Mouse (Mus musculus) mouse embryonic stem cell (cell line): ENCODE measurements around the gene Aars.
"Not testable (repeated sequence)": the region's sequence is repeated elsewhere in the genome, so short reads cannot be mapped to it uniquely, and the experiment has no call there.

Source experiments
- in situ Hi-C, 2 experiments: fragments of 300-500 bp; cut with MboI; formaldehyde crosslinking; loops; 1 replicate in 1 of 2; 3 replicates in 1 of 2; pipeline ENCODE4 v1.14.3; 2019 to 2020; ENCODE audit warnings: low sequenced_read_pairs in 2 of 2, low pct_unique_long_range_greater_than_20kb in 1 of 2, mixed read lengths in 1 of 2; ENCODE audit not compliant: unreplicated experiment in 1 of 2

Gene Aars

DNA sequence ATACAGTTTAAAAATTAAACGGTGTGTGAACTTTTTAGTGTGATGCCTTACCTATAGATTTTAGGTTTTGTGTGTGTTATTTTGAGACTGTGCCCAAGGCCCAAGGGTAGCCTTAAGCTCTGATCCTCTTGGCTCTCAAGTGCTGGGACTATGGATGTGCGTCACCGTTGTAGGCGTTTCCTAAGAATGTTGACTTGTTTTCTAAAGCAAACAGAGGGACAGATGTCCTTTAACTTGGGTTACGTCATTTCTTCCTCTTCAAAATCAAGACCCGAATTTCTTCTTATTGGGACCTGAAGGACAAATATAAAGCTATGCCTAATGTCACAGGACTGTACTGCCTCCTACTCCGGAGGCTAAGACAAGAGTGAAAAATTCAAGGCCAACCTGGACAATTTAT lies at the start of gene Aars:
Gene Aars, plus strand, starts transcription at position 229 of the 400 bp plus-strand sequence.
- in situ Hi-C loops = no loop called here

DNA sequence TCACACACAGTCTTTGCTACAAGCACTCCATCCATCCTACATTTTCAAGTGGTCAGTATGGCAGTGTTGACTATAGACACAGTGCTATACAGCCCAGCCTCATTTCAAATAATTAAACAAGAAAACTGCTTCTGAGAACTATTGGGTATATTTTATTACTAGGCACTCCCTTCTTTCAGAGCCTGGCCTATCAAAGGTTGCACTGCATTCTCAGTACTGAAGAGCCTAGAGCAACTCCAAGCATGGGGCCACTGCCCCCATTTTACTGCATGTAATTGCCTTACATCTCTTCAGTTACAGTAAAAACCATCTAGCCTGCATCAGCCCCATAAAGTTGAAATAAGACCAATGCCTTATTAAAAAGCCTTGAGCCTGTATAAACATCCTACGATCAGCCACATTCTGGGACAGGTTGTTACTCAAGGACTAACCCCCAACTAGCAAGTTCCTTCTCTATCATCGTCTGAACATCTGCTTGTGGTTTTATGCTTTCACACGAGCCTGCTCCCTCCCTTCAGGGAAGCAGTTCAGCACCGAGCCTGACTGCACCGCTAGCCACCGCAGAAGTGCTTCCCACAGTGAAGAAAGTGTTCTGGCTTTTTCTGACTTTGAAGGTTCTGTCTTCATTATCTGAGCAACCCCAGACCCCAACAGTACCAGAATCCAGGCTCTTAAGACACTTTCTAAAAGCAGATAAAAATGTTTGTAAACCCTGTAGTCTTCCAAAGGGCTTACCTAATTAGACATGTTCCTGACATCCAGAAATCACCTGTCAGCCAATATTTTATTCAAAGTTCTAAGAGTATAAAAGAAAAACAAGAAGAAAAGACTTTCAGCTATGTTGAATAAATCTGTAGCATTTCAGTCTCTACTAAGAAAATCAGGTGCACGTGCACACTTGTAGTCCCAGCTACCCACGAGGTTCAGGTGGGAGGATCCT lies 44.9 kb upstream of the Aars start:
- in situ Hi-C loops = loop anchor here (5.0 to 10.0 kb wide), 3 partner anchors 57 to 153 kb away; no protein-coding TSS in a partner anchor

DNA sequence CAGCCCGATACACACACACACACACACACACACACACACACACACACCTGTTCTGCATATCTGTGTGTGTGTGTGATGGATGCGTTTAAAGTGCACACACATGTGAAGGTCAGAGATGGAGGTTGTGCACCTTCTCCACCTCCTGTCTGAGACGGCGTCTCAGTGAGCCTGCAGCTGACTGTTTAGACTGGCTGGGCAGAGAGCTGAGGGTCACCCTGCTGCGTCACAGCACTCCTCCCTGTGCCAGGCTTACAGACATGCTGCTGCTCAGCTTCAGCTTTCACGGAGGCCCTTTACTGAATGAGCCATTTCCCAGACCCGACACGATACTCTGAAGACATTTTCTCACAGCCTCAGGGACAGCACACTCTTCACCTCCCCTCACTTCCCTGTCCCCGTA lies 42.9 kb upstream of the Aars start:
- in situ Hi-C loops = no loop called here

- in situ Hi-C loops = no loop called here
These were observed 36.1 kb upstream of the Aars start for GRCm38 (mm10) chr8:110996641-110997430.

- in situ Hi-C loops = no loop called here
These were observed 35.1 kb upstream of the Aars start, which contains the start of gene Ddx19a for GRCm38 (mm10) chr8:110997547-110998531. Gene Ddx19a, minus strand, starts transcription at chr8:110997800.

DNA sequence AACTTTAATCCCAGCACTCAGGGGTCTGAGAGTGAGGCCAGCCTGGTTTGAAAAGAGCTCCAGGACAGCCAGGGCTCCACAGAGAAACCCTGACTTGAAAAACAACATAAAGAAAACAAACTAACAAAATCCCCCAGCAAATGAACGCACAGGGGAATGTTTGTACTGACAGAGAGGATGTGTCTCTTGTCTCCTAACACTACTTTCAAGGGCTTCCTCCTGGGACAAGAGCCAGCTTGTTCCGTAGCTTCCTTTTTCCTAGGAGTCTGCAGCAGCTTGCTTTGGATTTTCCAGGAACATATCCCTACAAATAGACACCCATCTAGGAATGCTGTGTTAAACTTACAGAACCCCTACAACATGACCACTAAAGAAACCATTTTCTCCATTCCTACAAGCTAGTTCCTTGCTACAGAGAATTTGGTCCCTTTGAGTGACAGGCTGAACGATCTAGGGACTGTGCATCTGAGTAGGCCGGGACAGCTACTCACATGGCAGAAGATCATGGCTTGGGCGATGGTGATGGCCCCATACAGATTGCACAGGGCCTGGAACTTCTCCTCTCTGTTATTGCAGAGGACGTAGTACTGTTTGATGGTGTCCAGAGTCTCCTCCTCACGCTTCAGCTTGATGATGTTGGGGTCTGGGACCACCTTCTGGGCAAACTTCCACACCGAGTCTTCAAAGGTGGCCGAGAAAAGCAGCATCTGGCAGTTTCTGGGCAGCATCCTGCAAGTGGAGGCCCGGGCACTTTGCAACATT lies 22.5 kb upstream of the Aars start:
- in situ Hi-C loops = not testable (repeated sequence)

DNA sequence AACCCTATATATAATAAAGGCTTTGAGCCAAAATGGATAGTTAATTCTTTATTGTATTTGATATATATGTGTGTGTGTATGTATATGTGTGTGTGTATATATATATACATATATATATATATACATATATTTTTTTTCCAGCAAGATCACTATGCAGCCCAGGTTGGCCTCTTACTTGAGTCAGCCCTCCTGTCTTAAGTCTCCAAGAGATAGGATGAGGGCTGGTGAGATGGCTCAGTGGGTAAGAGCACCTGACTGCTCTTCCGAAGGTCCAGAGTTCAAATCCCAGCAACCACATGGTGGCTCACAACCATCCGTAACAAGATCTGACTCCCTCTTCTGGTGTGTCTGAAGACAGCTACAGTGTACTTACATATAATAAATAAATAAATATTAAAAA lies 6.3 kb upstream of the Aars start:
- in situ Hi-C loops = not testable (repeated sequence)

DNA sequence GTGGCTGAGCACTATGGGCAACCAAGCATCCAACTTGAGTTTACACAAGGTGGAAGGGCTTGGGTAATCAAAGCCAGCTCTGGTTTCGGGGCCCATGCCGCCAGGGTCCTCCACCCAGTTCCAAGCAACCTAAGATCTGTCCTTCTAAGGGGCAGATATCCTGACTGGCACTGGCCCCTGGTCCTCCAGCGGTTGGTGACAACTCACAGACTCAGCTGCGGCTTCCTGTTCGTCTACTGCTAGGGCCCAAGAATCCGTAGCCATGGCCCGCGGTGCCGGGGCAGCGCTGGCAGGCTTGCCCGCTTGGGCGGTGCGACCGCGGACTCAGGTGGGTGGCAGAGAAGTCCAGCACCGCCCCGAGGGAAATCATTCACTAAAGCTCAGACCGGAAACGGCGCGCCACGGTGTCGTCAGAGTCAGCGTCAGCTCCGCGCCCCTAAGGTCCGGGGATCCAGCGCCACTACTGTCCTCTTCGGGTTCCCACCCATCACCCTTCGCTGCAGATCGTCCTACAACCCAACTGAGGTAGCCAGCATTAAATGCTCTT lies 5.5 kb upstream of the Aars start:
- in situ Hi-C loops = no loop called here

DNA sequence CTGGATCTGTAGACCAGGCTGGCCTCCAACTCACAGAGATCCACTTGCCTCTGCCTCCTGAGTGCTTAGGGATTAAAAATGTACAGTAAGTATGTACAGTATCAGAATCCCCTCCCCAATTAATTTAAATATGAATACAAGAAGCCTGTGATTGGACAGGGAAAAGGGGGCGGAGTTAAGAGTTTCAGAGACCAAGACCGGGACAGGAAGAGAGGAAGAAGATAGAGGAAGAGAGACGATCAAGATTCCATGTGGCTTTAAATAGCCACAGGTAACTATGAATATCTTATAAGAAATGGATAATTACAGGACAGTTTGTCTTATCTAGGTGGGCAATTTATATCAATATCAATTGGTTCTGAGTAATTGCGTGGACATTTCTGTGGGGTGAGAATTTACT lies 3.4 kb upstream of the Aars start:
- in situ Hi-C loops = no loop called here

DNA sequence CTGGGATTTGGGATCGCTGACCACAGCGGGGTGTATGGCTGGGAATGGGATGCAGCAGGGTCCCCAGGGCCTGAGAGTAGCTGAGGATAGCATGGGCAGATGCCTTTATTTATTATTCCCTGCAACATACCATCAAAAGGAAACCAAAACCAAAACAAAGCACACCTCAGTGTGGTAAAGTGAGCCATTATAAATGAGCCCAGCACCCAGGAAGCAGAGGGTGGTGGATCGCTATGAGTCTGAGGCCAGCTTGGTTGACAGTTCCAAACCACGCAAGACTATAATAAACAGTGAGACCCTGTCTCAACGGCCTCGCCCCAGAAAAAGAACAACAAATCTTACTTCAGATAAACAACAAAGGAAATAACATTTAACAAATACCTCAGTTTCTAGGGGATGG lies 2.9 kb upstream of the Aars start:
- in situ Hi-C loops = no loop called here

- in situ Hi-C loops = no loop called here
These were observed 1.4 kb upstream of the Aars start, which contains the start of gene Ddx19b for GRCm38 (mm10) chr8:111031572-111031971. Gene Ddx19b, minus strand, starts transcription at chr8:111031751.

DNA sequence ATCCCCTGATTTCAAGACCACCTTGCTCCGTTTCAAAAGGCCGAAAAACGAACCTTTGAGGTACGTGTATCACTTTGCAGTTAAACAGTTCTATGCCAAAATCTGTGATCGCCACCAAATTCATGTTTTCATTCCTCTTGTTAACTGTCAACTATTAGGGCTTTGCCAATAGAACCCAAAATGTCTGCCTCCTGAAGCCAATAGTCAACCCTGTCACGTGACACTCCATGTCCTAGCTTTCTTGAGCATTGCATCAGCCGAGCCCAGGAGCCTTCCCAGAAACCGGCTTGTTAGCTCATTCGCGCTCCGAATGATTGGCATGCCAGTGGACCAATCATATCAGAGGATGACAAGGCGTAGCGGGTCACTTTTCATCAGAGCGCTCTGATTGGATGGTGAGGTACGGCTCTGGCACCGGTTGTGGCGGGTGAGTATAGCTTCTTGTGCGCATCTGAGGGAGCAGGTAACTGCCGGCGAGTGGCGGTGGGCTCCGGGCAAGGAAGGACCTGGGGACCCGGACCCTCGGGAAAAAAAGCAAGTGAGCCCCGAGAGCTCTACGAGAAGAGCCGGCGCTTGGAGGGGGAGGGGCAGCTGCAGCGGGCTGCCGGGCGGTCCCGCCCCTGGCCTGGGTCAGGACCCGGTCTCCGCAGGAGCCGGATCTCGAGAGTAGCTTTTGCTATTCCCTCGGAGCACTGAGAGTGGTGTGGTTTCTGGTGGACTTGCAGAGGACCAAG lies 705 bp downstream of the Aars start:
- in situ Hi-C loops = no loop called here

DNA sequence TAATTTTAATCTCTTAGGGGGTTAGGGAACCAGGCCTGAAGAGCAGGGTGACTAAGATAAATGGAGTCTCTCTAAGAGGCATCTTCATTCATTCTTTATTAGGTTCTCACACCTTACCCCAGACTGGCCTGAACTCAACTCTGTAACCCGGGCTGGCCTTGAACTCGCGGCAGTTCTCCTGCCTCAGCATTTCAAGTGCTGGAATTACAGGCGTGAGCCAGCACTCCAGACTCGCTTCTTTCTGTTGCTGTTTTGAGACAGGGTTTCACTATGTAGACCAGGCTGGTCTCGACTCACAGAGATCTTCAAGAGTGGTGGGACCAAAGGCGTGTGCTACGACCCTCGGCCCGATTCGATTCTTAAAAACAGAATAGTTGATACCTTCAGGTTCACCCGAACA lies 1.3 kb downstream of the Aars start:
- in situ Hi-C loops = no loop called here

- in situ Hi-C loops = no loop called here
These were observed 3.6 kb downstream of the Aars start for GRCm38 (mm10) chr8:111036591-111036990.

- in situ Hi-C loops = loop anchor here (10.0 kb wide), 2 partner anchors 58 to 228 kb away; no protein-coding TSS in a partner anchor
These were observed 9.6 kb downstream of the Aars start for GRCm38 (mm10) chr8:111042546-111042945.

DNA sequence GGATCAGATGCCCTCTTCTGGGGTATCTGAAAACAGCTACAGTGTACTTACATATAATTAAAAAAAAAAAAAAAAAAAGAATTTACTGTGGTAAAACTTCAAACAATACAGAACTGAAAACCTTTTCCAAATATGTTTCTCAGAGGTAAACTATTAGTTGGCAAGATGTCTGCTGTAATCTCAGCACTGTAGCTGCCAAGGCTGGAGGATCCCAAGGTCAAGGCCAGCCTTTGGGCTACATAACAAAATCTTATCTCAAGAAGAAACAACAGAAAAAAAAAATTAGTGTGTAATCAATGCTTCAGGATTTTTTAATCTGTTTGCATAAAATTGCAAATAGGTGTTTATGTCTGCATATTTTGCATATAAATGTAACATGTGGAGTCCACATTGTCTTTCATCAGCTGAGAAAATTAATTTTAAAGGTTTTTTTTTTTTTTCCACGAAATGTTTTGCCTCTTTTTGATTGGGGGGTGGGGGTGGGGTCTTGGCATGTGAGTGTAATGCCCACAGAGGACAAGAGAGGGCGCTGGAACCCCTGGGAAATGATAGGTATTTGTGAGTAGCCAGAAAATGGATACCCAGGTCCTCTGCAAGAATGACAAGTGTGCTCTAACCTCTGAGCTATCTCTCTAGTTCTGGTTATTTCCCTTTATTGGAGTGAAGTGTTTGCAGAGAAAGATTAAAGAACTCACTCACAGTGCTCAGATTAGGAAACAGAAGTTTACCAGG lies 11.2 kb downstream of the Aars start:
- in situ Hi-C loops = loop anchor here (10.0 kb wide), 2 partner anchors 59 to 229 kb away; no protein-coding TSS in a partner anchor
